Mouse (Mus musculus): Measurements from ENCODE around the gene Dmrtc2.

Dmrtc2 gene

GRCm38 (mm10) chr7:24902264-24902629, 32.4 kb downstream of the Dmrtc2 start:
- DNase-seq (ENCODE audit: low spot score in 2 of 2), result no peak

DNA sequence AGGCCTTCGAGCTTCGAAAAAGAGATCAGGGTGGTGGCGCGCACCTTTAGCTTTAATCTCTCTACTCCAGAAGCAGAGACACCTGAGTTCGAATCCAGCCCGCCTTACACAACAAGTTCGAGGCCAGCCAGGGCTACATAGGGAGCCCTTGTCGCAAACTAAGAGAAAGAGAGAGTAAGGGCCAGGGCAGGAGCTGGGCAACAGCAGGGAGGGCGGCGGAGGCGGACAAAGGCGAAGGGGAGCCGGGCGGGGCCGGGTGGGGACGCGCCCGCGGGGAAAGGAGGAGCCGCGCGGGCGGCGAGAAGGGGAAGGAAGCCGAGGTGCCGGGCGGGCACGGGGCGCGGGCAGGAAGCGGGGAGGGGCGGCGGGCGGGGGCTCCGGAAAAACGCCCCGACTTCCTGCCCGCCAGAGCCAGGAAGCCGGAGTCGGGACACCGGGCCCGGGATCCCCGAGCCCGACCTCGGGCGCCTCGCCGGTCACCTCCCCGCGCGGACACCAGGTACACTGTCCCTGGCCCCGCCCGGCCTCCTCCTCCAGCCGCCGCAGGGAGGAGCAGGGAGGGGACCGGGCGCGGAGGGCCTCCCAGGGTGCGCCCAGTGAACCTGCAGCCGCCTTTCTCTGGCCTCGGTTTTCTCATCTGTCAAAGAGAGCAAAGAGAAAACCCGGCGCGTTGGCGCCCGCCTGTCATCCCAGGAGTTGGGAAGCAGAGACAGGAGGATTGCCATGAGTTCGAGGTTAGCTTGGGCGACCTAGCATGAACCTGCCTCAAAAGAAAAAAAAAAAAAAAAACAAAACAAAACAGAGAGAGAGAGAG, 33.0 kb downstream of the Dmrtc2 start, which contains the start of gene Arhgef1:
Gene Arhgef1, plus strand, starts transcription at position 283 of the 814 bp plus-strand sequence.
- peak in 1 of 2 experiments; percentile 50 for DNase-seq (ENCODE audit: low spot score in 2 of 2)

- DNase-seq (ENCODE audit: low spot score in 2 of 2), result no peak
These were observed 33.6 kb downstream of the Dmrtc2 start for GRCm38 (mm10) chr7:24903444-24903825.

- DNase-seq (ENCODE audit: low spot score in 2 of 2), result peak; percentile 97
These were observed 34.2 kb downstream of the Dmrtc2 start for GRCm38 (mm10) chr7:24904070-24904483.

DNA sequence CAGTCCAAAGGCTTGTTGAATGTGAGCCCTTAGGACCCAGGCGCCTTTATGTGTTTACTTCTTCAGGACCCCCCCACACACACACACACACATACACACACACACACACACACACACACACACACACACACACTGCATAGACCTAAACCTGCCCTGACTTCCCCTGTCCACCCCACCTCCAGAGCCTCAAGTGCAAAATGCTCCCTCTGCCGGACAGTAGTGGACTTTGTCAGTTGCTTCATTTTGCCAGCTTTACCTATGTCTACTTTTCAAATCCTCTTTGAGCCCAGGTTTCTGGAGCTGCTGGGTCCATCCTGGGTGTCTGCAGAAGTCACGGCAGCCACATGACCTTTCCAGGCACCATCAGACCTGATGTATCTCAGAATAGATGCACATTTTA, 35.1 kb downstream of the Dmrtc2 start:
- no peak for DNase-seq (ENCODE audit: low spot score in 2 of 2)

DNA sequence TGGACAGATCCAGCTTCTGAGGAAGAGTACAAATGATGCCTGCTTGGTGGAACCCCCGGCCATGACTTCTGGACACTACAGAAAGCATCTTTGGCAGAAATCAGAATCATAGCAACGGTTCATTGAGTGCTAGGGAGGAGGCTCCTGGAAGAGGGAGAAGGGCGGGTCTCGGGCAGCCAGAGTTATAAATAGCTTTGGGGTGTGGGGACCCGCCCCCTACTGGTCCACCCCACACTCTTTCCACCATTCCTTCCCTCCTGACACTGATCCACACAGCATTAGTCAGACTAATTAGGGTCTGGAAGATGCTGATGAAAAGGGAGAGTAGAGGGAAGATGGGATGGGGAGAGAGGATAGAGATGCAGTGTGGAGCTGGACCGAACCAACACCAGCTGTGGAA, 36.7 kb downstream of the Dmrtc2 start:
- DNase-seq (ENCODE audit: low spot score in 2 of 2), result no peak

- DNase-seq (ENCODE audit: low spot score in 2 of 2), result no peak
These were observed 37.4 kb downstream of the Dmrtc2 start for GRCm38 (mm10) chr7:24907211-24907748.

GRCm38 (mm10) chr7:24912480-24912879, 42.6 kb downstream of the Dmrtc2 start:
- no peak for DNase-seq (ENCODE audit: low spot score in 2 of 2)

- no peak for DNase-seq (ENCODE audit: low spot score in 2 of 2)
These were observed 49.0 kb downstream of the Dmrtc2 start for GRCm38 (mm10) chr7:24918763-24919323.

DNA sequence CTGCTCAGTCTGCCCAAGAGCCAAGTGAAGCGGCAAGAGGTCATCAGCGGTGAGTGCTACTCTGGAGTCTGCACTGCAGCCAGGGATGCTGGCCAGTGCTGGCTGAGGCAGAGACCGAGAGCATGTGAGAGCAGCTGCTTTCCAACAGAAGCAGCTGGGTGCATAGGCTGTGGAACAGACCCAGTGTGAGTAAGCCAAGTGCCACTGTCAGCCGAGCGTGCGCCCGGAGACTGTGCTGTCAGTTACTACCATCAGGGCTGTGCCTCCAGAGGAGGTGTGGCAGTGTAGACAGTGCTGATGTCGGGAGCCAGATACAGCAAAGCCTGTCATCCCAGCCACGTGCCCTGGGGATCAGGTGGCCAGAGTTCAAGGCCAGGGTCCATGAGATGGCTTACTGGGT, 49.9 kb downstream of the Dmrtc2 start:
- no peak for DNase-seq (ENCODE audit: low spot score in 2 of 2)
